Mouse (Mus musculus) cortical plate, adult 2 months (tissue): ENCODE results near the gene Gm45234.

ENCODE experiments used
- CTCF ChIP-seq: fragments of 200-500 bp; IDR thresholded peaks from 2 replicates; pipeline ENCODE4 v1.5.1; 2011; ENCODE audit warnings: mild to moderate bottlenecking, control low read depth, low read length; ENCODE audit not compliant: insufficient read depth; ENCODE audit errors: extremely low read depth
- POLR2A ChIP-seq: fragments of 200-500 bp; IDR thresholded peaks from 2 replicates; pipeline ENCODE4 v1.6.1; 2011; ENCODE audit warnings: mild to moderate bottlenecking, low read length, control low read depth; ENCODE audit not compliant: insufficient read depth; ENCODE audit errors: extremely low read depth

- no peak for TF ChIP-seq CTCF
- no peak for TF ChIP-seq POLR2A
These were observed 25.1 kb upstream of the Gm45234 start for GRCm38 (mm10) chr6:124780917-124781316.
